Mouse (Mus musculus) liver (tissue): ENCODE data around the gene Sdhaf1.

ENCODE experiments used
- DNase-seq: peaks from one replicate; pipeline ENCODE4 v3.0.0-alpha.2; 2020; ENCODE audit warnings: mixed read lengths

The Sdhaf1 gene

DNA sequence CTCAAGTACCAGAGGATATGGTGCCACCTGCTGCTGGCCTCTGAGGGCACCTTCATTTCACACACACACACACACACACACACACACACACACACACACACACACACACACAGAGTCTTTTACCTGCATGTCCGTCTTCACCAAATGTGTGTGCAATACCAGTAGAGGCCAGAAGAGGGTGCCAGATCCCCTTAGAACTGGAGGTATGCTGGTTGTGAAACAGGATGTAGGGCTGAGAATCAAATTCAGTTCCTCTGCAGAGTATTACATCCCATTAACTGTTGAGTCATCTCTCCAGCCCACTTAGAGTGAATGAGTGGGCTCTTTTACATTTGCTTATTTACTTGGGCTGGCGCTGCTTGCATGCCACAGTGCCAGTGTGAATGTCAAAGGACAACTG lies 1.7 kb upstream of the Sdhaf1 start:
- DNase-seq: peak; percentile 60

DNA sequence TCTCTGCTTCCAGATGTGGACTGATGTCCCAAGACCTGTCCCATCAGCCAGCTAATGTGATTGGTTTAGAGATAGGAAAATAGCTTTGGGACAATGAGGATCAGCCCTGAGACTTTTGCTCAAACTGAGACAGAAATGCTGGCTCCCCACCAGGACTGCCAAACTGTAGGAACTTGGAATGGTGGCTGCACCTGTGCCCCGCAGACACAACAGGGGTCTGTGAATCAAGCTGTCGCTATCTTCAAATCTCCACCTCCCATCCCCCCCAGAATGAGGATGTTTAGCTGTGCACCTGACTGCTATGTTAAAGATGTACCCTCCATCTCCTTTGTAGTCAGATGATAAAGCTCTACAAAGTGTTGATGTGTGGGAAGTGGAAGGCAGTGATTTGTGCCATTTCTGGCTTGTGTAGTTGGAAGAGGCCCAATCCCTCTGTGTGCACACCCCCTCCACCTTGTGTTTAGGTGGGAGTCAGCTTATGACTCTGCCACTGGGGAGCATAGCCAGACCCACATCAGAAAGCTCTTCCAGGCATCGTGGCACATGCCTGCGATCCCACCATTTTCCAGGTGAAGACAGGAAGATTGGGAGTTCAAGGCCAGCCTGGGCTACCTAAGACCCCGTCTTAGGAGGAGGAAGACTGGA lies 727 bp upstream of the Sdhaf1 start:
- no peak for DNase-seq

DNA sequence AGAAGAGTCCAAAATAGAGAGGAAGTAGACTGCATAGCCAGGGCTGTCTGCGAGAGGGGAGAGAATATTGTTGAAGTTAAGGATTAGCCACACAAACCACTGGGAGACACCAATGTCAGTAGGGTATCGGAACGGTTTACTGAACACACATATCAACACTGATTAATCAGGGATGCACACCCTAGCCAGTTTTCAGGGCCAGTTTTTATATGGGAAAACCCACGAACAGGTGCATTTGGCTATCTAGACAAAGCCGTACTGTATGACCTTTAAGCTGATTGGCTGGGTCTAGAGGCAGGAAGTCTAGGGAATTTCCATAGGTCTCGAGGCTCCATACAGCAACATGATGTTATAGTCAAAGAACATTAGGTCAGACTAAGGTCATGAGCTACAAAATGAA lies 830 bp downstream of the Sdhaf1 start:
- no peak for DNase-seq

DNA sequence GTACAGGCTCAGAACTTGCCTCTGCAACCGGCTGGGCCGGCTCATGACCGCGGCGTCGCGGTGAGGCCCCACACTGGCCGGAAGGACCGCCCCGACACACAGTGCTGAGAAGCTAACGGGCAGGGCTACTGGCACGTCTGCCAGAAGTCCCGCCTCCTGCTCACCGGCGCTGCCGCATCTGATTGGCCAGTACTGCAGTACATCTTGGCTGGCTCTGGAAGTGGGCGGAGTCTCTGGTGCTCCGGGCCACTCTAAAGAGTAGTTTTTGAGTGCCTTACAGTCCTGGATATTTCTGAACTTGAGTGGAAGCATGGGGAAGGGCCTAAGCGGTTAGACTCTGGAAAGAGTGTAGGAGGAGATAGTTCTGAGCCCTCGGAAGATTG lies 1.4 kb downstream of the Sdhaf1 start:
- peak; percentile 98 for DNase-seq

DNA sequence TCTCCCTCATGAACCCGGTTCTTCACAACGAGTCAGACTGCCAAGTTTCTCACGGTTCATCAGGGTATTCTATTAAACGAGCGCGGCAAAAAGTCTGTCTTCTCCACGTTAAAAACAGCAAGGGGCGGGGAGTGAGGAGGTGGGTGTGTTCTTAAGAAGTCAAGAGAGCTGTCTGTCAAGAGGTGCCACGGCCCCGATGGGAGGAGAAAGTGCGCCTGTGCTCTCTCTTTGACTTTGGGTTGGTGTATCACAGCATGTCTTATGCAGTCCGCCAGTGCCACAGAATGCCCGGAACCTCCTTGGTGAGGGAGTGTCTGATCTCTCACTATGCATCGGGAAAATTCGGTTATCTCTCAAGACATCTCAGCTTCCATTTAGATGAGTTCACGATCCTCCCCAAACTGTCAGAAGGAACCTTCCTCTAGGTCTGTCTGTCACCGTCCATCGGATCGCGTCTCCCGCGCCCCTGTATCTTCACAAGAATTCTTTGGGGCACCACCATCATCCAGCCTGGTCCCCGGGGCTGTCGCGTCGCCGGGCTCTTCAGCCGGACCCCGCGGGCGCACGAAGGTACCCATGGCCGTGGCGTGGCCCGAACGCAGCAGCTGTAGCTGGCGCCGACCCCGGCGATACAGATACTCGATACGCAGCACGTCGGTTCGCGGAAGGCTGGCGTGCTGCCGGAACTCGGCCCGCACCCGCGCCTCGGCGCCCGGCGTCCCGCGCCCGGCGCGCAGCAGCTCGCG lies 2.0 kb downstream of the Sdhaf1 start, which contains the start of gene E130208F15Rik:
Gene E130208F15Rik, plus strand, starts transcription at position 202 of the 746 bp plus-strand sequence.
- DNase-seq: peak; percentile 83

GRCm38 (mm10) chr7:30320946-30321345 lies 2.7 kb downstream of the Sdhaf1 start:
- DNase-seq: no peak

GRCm38 (mm10) chr7:30318142-30318541 lies 5.6 kb downstream of the Sdhaf1 start:
- no peak for DNase-seq

DNA sequence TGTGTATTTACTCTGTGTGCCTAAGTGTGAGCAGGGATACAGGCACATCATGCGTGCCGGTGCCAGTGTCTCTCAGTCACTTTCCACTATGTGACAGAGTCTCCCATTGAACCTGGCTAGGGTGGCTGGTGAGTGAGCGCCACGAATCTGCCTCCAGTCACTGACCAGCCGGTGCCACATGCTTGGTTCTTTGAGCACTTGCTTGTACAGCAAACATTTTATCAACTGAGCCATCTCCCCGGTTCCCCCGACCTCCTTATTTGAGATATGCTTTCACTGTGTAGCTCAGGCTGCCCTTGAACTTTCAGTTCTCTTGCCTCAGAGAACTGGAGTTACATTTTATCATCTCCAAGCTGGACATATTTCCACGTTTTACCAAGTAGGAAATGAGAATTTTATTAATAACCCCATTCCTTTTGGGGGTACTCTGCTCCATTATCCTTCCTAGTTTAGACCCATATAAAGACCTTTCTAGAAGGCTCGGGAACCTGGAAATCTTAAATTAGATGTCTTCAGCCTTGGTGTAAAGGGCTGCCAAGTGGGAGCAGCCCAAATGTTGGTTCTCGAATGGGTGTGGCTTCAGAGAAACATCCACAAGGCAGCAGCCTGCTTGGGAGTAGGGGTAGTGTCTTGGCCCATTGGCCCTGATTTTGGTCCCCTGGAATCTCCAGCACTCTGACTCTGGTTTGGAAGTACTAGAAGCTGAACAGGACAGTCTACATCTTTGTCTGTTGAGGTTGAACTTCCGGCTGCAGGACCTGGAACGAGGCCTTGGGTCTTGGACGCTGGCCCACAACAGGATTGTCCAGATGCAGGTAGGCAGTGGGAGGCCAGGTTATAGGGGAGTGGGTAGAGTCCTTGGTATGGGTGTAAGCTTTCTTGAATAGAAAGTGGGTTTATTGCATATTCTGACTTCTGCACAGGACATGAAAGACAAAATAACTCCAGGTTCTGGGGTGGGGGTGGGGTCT lies 7.9 kb downstream of the Sdhaf1 start:
- DNase-seq: no peak

DNA sequence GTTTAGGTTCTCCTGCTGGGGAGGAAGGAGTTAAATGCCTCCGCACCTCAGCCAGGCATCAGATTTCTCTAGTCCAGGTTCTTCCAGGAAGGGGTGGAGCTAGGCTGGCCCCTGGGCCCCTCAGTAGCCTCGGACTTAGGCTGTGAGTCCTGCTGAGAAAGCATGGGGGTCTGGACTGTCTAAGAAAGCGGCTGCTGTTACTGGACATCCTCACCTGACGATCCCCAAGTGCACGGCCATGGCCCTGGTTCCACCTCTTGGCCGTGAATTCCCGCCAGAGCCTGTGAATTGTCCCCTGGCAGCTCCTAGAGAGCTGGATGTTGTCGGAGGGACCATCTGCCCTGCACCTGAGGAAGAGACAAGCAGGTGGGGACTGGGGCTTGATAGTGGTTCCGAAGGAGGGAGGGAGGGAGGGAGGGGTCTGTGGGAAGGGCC lies 9.0 kb downstream of the Sdhaf1 start, which contains the start of gene Syne4:
Gene Syne4, plus strand, starts transcription at position 87 of the 435 bp plus-strand sequence.
- peak; percentile 19 for DNase-seq

DNA sequence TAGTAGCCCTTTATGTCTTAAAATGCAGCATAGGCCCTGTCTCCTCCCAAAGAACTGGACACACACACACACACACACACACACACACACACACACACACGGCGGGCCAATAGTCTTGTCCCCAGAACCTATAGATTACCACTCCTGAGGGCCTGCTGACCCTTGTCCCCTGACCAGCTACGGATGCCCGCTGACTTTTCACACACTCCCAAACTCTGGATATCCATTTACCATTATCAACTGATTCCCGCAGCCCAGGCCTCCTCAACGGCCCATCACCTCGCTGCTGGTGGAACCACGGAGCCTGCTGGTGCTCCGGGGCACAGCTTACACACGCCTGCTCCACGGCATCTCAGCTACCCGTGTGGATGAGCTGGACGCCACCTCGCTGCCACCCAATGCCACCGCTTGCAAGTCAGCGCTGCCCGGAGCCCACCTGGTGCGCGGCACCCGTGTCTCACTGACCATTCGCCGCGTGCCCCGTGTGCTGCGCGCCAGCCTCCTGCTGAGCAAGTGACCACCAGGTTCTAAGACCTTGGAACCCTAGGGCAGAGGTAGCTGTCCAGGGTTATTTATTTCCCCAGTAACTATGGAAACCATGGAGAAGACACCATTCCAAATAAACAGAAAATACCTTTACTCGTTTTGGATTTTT lies 9.9 kb downstream of the Sdhaf1 start:
- DNase-seq: no peak

- DNase-seq: no peak
Observed at GRCm38 (mm10) chr7:30310136-30310535, 13.6 kb downstream of the Sdhaf1 start.

- DNase-seq: no peak
Observed at GRCm38 (mm10) chr7:30309395-30310129, 14.1 kb downstream of the Sdhaf1 start.

DNA sequence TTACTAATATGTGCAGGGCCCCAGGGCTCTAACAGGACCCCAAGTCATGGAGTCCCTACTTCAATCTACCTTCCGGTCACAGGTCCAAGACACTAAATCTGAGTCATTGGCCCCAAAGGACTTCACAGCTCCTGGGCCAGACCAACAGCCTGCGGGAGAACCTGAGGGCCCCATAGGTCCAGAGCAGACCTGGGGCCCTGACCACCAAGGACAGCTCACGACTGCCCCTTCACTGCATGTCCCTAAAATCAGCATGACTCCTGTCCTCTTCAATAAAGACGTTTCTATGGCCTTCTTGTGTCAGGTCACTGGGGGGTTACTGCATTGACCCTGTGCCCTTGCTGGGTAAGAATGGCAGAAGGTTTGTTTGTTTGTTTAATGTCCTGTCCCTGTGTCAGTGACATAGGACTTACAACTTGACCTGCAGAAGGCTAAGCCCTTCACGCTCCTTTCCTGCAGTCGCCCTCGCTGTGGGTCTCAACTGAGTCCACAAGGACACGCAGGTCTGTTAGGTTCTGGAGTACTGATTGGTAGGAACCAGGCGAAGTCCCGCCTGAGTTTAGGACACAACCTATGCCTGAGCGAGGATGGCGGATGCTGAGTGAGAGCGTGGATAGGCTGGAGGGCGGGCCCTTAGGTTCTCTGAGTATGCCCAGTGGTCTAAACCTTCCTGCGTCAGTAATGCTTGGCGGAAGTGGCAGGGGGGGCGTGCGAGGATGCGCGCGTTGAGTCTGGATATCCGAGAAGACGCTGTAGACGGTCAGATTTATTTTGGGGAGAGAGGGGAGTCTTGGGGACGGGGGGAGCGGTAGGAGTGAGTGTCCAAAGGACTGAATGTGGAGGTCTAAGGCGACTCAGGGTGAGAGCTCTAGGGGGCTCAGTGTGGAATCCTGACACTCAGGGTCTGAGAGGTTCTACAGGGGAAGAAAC lies 15.4 kb downstream of the Sdhaf1 start, which contains the start of gene Alkbh6:
Gene Alkbh6, plus strand, starts transcription at position 642 of the 930 bp plus-strand sequence.
- peak; percentile 88 for DNase-seq

DNA sequence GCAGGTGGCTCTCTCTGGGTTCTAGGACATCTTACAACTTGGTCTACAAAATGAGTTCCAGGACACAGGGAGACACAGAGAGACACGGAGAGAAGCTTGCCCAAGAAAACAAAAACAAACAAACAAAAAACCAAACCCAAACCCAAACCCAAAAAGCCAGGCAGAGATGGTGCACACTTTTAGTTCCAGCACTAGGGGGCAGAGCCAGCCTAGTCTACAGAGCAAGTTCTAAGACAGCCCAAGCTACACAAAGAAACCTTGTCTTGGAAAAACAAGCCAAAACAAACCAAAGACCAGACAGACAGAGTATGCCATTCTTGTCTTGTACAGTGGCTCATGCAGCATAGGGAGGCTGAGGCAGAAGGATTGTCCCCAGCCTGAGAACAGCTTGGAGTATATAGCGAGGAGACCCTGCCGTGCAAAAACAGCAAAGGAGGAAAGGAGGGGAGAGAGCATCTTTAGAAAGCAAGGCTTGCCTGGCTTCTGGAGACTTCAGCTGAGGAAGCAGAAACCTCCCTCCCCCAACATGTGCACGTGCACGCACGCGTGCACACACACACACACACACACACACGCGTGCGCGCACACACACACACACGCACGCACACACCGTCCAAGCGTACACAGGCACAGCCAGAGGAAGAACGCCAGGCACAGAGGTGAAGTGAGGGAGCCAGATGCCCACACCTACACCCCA lies 17.5 kb downstream of the Sdhaf1 start:
- DNase-seq: no peak

GRCm38 (mm10) chr7:30300914-30301313 lies 22.8 kb downstream of the Sdhaf1 start:
- DNase-seq: peak; percentile 53

GRCm38 (mm10) chr7:30297266-30297665 lies 26.4 kb downstream of the Sdhaf1 start:
- DNase-seq: no peak

GRCm38 (mm10) chr7:30296816-30297215 lies 26.9 kb downstream of the Sdhaf1 start:
- DNase-seq: no peak

- DNase-seq: no peak
Observed at GRCm38 (mm10) chr7:30295103-30295502, 28.6 kb downstream of the Sdhaf1 start.

GRCm38 (mm10) chr7:30294296-30294695 lies 29.4 kb downstream of the Sdhaf1 start:
- no peak for DNase-seq

DNA sequence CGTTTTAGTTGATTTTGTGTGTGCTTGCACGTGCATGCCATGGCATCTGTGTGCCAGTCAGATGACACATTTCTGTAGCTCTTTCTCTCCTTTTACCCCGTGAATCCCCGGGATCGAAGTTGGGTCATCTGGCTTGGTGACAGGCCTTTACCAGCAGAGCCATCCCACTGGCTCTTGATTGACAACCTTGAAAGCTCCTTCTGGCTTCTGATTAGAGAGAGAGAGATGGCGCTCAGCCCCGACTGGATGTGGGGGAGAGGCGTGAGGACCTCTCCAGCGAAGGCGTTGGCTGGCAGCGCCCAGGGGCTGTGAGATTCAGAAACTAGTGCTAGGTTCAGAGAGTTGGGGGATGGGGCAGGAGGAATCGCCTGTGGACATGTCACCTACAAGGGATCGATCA lies 29.9 kb downstream of the Sdhaf1 start:
- no peak for DNase-seq
